Mouse (Mus musculus): ENCODE data around the gene Lman1l.

Gene Lman1l

DNA sequence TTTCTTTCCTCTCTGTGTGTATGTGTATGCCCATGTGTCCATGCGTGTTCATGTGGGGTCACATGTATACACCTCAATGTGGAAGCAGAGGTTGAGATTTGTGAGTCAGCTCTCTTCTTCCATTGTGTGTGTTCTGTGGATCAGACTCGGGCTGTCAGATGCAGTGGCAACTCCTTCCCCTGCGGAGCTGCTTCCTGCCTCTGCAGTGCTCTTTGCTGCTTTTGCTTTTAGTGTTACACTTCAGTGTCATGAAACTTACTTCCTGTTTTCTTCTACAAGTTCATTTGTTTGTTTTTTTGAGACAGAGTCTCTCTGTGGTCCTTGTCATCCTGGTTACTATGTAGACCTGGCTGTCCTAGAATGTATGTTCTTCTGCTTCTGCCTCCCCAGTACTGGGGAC, 35.6 kb downstream of the Lman1l start:
- no peak for DNase-seq (ENCODE audit: low spot score in 2 of 2)

DNA sequence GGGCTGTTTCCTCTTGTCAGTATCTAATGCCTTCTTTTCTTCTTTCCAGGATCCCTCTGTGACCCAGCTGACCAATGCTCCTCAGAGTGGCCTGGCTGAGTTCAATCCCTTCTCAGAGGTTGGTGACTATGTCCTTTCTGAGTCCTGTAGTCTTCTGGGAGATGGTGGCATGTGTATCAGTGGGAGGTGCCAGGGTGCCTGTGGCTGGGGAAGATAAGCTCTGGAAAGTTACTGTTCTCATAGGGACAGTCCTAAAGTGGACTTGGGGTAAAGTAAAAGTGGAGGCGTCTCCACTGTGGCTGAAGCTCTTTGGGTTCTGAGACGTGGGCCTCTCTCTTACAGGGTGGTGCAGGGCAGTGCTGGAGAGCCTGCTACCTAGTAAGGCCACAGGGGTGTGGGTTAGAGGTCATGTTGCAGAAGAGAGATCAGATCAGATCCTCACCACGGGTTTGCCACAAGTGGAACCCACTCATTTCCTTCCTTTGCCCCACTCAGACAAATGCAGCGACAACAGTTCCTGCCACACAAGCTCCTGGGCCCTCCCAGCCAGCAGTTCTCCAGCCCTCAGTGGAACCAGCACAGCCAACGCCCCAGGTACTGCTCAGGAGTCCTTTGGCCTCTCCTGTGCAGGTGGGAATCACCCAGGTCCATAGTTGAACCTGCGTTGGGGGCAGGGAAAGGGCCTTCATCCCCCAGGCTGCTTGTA, 43.3 kb downstream of the Lman1l start:
- DNase-seq (ENCODE audit: low spot score in 2 of 2) = no peak

DNA sequence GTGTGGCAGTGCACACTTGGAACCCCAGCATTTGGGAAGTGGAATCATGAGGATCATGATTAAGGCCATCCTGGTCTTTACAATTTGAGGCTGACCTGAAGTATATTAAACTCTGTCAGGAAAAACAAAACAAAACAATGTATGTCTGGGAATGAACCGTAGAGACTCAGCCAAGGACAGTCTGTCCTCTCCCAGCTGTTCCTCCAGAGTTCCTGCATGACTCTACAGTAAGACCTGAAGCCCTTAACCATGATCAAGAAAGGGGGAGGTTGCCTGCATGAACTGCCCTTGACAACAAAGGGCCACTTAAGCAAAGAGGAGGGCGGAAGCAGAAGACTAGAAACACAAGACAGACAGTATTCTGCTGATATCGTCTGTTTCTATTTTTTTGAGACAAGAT, 45.0 kb downstream of the Lman1l start:
- DNase-seq (ENCODE audit: low spot score in 2 of 2) = no peak

DNA sequence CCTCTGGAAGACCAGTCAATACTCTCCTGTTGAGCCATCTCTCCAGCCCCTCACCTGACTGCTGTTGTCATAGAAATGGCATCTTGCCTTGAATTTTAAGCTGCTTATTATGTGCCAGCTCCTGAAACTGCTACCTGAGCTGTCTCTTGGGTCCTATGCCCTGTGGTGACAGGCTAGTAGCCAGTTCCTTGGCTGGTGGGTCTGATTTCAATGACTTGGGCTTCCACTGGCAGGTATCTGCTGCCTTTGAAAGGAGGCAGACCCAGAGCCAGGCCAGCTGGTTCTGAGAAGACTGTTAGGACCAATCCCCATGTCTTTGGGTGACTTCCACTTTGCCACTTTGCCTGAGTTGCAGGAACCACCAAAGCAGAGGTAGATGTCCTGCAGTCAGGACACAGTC, 46.2 kb downstream of the Lman1l start:
- no peak for DNase-seq (ENCODE audit: low spot score in 2 of 2)

DNA sequence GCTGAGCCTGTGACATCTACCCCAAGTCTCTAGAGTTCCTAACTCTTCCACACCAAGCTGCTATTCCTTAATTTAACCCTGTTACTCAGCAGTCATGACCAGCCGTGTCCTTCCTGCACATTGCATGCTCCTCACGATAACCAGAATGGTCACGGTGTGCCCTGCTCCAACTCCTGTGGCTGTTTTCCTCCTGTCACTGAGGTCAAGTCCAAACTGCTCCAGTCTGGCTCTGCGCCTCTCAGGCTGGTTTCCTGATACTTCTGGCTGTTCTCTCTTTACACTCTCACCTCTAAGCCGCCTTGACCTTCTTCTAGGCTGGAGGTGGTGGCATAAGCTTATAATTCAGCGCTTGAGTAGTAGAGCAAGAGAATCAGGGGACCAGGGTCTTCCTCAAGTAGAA, 52.1 kb downstream of the Lman1l start:
- no peak for DNase-seq (ENCODE audit: low spot score in 2 of 2)

DNA sequence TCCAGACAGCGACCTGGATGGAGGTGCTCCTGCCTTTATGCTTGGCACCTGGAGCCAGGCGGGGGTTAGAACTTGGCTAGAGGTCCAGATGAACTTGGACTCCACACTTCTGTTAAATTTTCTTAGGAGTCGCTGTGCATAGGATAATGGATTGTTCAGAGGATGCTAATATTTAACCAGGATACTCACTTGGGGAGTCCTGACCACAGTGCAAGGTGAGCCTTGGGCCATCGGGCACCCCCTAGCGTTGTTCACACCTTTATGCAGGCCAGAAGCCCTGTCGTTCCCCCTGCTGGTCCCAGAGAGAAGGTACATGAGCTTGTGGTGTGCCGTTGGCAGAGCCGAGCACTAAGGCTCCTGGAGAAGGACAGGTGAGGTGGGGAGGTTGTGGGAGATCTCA, 53.7 kb downstream of the Lman1l start:
- DNase-seq (ENCODE audit: low spot score in 2 of 2) = no peak

DNA sequence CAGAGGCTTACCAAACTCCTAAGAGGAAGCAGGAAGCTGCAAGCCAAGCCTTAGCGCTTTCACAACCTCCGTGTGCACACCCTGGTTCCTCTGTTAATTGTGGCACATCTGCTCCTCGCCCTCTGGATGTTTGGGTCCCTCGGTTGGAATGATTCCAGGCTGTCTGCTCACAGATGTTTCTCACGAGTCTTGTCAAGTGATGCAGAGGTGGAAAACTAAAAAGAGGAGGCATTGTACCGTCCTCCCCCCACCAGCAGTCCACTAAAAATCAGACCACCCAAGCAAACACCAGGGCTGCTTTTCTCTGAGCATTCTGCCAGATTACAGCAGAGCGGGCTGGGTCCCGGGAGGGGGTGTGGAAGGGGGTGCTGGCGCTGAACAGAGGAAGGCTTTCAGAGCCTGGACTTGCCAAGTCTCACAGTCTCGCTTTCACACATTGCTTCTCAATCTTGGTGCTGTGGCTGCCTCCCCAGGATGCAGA, 54.8 kb downstream of the Lman1l start:
- peak; percentile 50 to 51 for DNase-seq (ENCODE audit: low spot score in 2 of 2)

DNA sequence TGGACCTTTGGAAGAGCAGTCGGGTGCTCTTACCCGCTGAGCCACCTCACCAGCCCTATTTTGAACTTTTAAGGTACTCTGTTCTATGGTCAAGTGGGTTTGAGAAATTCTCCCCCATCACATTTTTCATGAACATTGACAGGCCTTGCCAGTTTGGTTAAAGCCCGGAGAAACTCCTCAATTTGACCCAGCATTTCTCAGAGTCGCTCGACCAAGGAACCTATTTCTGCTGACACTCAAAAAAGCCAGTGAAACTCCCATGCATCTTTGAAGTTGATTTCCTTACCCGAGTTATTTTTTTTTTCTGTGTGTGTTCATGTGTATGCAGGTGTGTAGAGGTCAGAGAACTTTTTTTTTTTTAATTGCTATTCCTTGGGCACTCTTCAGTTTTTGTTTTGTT, 56.0 kb downstream of the Lman1l start:
- DNase-seq (ENCODE audit: low spot score in 2 of 2) = no peak

DNA sequence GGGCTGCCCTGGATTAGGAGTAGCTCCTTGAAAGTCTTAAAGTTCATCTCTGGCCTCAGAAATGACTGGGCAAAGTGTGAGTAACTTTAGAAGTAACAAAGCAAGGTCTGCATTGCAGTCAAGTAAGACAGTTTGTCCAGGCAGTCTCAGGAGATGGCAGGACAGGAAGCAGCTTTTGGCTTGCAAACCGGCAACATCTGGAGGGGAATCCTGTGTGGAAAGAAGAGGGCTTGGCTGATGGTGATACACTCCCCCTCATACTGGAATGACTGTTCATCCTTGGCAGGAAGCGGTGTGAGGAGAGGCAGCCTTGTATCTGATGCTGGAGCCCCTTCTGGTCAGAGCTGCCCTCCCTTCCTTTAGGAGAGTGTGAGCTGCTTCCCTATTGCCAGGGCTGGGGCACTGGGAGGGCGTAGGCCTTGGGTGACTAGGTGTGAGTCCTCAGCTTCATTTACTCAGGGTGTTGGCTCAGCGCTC, 57.6 kb downstream of the Lman1l start:
- DNase-seq (ENCODE audit: low spot score in 2 of 2) = peak in 1 of 2 experiments; percentile 36

DNA sequence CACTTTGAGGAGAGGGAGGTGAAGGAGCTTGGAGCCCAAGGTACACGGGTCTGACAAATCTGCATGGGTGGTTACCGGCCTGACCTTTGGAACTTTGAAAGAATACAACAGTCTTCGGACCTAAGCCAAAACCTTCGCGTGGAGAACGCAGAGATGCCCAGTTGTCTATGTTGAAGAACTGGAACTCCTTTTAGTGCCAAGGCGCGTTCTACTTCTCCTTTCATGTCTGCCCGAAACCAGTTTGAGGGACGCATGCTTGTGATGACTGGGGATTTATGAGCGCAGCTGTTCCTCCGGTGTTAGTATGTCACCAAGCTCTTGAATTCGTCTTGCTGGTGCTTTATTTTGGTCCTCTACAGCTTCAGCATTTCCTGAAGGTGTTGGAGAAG, 58.9 kb downstream of the Lman1l start:
- no peak for DNase-seq (ENCODE audit: low spot score in 2 of 2)

DNA sequence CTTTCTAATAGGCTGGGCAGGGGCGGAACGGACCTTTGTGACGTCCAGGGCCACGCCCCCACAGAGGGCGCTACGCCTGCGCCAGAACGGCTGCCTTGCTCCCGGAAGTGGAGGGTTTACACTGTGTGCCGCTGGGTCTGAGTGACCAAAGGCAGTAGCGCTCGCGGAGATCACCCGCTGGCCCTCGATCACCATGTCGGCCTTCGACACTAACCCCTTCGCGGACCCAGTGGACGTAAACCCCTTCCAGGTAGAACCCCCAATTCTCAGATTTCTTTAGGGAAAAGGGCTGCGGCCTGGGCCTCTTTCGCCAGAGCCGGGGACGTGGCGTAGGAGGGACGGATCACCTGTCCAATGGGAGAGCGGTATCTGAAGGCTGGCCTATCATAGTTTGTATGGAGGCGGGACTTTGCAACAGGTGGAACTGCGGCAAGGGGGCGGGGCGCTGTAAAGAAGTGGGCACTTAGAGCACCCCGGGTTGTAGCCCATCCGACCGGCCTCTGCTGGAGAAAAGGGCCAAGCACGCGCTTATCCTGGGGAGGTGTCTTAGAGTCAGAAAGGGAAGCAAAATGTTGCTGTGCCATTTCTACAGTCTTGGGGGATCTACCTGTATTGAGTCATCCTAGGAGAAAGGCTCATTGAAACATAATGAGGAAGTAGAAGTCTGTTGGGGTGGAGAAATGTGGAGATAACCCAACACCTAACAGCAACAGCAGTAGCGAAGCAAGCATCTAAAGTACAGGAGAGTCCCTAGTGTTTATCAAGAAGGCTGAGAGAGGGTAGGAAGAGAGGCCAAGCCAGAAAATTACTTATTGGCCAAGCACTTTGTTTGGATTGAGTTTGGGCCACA, 59.5 kb downstream of the Lman1l start, which contains the start of gene Scamp2:
TSS of gene Scamp2 (plus strand) at position 83 of the 850 bp plus-strand sequence.
- DNase-seq (ENCODE audit: low spot score in 2 of 2) = peak; percentile 94 to 97

DNA sequence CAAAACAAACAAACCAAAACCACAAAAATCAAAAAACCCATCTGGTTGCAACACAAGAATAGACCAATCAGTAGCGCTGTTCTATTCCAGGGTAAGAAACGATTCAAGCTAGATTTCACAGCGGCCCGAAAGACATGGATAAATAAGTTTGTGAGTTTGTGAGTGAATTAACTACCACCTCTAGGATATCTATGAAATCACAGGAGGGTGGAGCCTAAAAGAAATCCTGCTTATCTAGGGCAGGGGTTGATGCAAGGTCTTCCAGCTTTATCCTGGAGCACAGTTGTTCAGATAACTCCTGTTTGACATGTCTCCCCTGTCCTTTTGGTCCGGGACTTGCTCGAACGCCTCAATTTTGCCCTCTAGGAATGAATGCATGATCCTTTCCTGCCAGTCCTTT, 60.3 kb downstream of the Lman1l start:
- DNase-seq (ENCODE audit: low spot score in 2 of 2) = peak in 1 of 2 experiments; percentile 36

DNA sequence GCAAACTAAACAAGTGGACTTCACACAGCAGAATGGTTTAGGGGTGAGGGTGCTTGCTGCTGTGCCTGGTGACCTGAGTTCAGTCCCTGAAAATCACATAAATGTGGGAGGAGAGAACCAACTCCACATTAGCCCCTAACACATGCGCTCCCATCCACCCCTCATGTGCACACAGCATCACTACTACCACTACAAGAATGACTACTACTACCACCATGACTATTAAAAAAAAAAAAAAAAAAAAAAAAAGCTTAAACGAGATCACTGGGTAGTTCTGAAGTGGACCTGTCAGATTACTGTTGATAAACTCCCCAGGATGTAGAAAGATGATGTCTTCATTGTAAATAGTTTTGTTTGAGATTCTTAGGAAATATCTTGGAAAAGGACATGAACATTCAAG, 61.0 kb downstream of the Lman1l start:
- DNase-seq (ENCODE audit: low spot score in 2 of 2) = no peak

DNA sequence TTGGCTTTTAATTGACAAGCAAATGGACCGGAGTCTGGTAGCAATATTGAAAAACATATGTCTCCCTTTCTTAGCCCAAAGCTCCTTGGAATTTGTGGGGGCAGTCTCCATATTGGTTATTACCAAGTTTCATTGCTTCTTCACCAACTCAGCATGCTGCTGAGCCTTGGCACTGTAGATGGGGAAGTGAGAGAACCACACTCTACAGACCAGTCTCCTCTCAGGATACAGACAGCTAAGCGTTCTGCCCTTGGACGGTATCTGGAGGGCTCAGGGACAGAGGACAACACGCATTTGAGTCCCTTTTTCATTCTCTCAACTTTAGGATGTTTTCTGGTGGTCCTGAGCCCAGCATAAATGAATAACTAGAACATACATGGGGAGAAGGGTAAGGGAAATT, 61.9 kb downstream of the Lman1l start:
- no peak for DNase-seq (ENCODE audit: low spot score in 2 of 2)

DNA sequence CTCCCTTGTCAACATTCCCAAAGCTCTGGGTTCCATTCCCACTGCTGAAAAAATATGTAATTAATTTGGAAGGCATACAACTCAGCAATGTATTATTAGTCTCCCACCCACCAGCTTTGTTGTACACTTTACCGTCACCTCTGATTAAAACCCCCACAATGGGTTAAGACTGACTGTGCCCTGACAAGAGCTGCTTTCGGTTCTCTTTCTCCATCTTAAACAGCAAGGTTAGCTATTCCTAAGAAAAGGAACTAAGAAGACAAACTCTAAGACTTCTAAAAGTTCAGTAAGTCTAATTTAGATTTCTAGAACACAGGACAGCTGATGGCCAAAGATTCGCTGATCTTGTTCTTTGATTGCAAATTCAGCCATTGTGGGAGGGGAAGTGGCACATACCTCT, 63.4 kb downstream of the Lman1l start:
- no peak for DNase-seq (ENCODE audit: low spot score in 2 of 2)
